Mouse (Mus musculus): ENCODE results near the gene Hbb-y.

DNA sequence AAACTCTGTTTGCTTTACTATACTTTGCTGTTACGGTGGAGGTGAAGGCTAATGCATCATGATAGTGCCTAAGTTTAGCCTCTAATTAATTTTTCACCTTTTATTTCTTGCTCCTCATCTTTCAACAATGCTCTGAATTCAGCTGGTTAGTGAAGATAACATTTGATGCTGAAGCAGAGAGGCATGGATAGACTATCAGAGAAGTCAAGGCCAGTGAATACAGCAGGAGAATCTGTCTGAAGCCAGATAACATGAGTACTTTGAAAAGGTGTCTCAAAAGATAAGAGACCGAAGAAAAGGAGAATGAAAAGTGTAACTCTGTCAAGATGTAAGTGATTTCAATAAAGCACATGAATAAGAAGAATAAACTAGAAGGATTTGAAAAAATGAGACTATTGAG lies 24.1 kb upstream of the Hbb-y start:
- TF ChIP-seq POLR2A (IDR thresholded peaks at IDR 0.05; ENCODE audit: insufficient read depth, low read depth, low read length) (no peak), CTCF (IDR thresholded peaks at IDR 0.05) (no peak)
